ENCODE assay signal across 3 mouse cellular contexts in genomic region chr16:33510856-33511255, GRCm38 (mm10). TPM values are rescaled to one million over a fixed set of nuclear protein-coding genes. Genes with fewer than 3 reads are reported as not detected.
"Had no signal": no experiment of that assay in that cellular context is flagged by ENCODE, and none has a peak within 500 bp of the region (broad histone marks: within the 10 kb centered on the region; RNA-seq: fewer than 3 reads in every experiment).

No protein-coding gene starts in this region.

RNA-seq across cellular contexts. Expression of gene Slc12a8, which starts 6.3 kb away (rescaled TPM):
- total RNA-seq: common myeloid progenitor, adult 5-6 weeks; granulocyte monocyte progenitor cell, adult 5-6 weeks had no signal
- polyA plus RNA-seq: erythroblast, embryonic 14.5 days had no signal
